Mouse (Mus musculus): Measurements from ENCODE around the gene Anxa5. TPM values are rescaled to one million over a fixed set of nuclear protein-coding genes. Genes with fewer than 3 reads are reported as not detected.
A peak's percentile ranks its signal among the peaks of the same experiment; 100 is the strongest.

Gene Anxa5
- total and polyA plus RNA-seq, 3 experiments = 40.7 to 111 TPM; not detected in 1

- no peak for TF ChIP-seq RAD21 (IDR thresholded peaks at IDR 0.05; ENCODE audit: low read depth, low read length)
- no peak; the same call in 1 of the 2 replicates for TF ChIP-seq MAX (IDR thresholded peaks at IDR 0.05; ENCODE audit: low read length)
- peak; percentile 78 for TF ChIP-seq SIN3A (IDR thresholded peaks at IDR 0.05; ENCODE audit: low read length)
- no peak for TF ChIP-seq ZC3H11A (IDR thresholded peaks at IDR 0.05; ENCODE audit: low read depth, low read length)
- no peak for TF ChIP-seq NRF1 (IDR thresholded peaks at IDR 0.05; ENCODE audit: insufficient read depth, low read depth, low read length, poor library complexity, severe bottlenecking)
- TF ChIP-seq RCOR1 (IDR thresholded peaks at IDR 0.05; ENCODE audit: low read depth, low read length) = peak; percentile 97
- no peak for TF ChIP-seq POLR2AphosphoS2 (IDR thresholded peaks at IDR 0.05; ENCODE audit: low read length)
- TF ChIP-seq GABPA (IDR thresholded peaks at IDR 0.05; ENCODE audit: low read depth, low read length) = no peak
- TF ChIP-seq UBTF (IDR thresholded peaks at IDR 0.05; ENCODE audit: borderline replicate concordance, insufficient read depth, low read depth, low read length) = no peak
- TF ChIP-seq MYC (IDR thresholded peaks at IDR 0.05; ENCODE audit: low read depth, low read length) = peak; percentile 62; the same call in 1 of the 2 replicates
- TF ChIP-seq E2F4 (IDR thresholded peaks at IDR 0.05; ENCODE audit: borderline replicate concordance, low read depth, low read length) = no peak
- TF ChIP-seq ETS1 (IDR thresholded peaks at IDR 0.05; ENCODE audit: low read depth, low read length) = peak; percentile 93
- TF ChIP-seq ZMIZ1 (IDR thresholded peaks at IDR 0.05; ENCODE audit: low read depth, low read length) = no peak
- TF ChIP-seq USF2 (IDR thresholded peaks at IDR 0.05; ENCODE audit: borderline replicate concordance in 1 of 2, insufficient read depth in 1 of 2, low read depth in 1 of 2, low read length in 2 of 2) = no peak
- no peak for TF ChIP-seq SMC3 (IDR thresholded peaks at IDR 0.05; ENCODE audit: low read depth, low read length)
- TF ChIP-seq TCF12 (IDR thresholded peaks at IDR 0.05; ENCODE audit: low read depth, low read length) = peak; percentile 82
- TF ChIP-seq POLR2AphosphoS5 (IDR thresholded peaks at IDR 0.05; ENCODE audit: borderline replicate concordance, low read depth, low read length) = no peak
Measured at GRCm38 (mm10) chr3:36446918-36447317, 28.8 kb downstream of the Anxa5 start (continued).

DNA sequence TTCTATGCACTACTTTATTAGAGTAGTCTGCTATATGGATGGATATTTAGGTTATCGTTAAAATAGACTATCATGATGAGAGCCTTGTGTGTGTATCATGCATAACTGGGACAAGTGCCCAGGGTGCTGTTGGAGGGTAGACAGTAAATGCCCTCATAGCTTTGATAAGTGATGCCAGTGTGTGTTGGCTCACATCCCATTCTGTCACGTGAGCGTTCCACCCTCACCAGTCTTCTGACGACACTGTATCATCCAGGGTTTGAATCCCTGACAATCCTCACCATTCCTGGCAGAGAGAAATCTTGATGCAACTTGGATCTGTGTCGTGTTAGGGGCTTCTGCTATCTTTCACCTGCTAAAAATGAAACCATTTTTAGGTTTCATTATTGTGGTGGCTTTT is 29.2 kb downstream of the Anxa5 start:
- Histone ChIP-seq H3K79me2 (ENCODE audit: control insufficient read depth, insufficient read depth, low read length, poor library complexity) (no peaks in the 10 kb centered on the region), H3K27ac (ENCODE audit: control insufficient read depth, low read depth, low read length) (peak overlapping the region; percentile 62), H3K9me3 (replicated peaks; ENCODE audit: insufficient read depth, low read length) (no peaks in the 10 kb centered on the region), H3K4me3 (ENCODE audit: control insufficient read depth in 1 of 2, insufficient read depth in 1 of 2, low read depth in 2 of 2, low read length in 2 of 2) (peak overlapping the region; percentile 17 to 56; a peak in 3 of 4 replicates), H3K27me3 (ENCODE audit: control insufficient read depth in 1 of 2, insufficient read depth in 2 of 2, low read length in 2 of 2) (no peaks in the 10 kb centered on the region), H3K9ac (ENCODE audit: control insufficient read depth, low read depth, low read length, poor library complexity, severe bottlenecking) (peak overlapping the region; percentile 34; the same call in 1 of the 2 replicates), H3K36me3 (ENCODE audit: control insufficient read depth in 1 of 2, insufficient read depth in 2 of 2, low read length in 2 of 2) (peaks cover 0 to 14% of the 10 kb centered on the region in 2 experiments; a peak in 2 of 4 replicates), H3K4me1 (ENCODE audit: control insufficient read depth in 1 of 2, insufficient read depth in 2 of 2, low read length in 2 of 2) (peaks cover 6 to 14% of the 10 kb centered on the region in 2 experiments; a peak in 3 of 4 replicates)
- TF ChIP-seq MEF2A (IDR thresholded peaks at IDR 0.05; ENCODE audit: extremely low read depth, insufficient replicate concordance, low read depth, low read length, poor library complexity, severe bottlenecking) = no peak
- no peak for TF ChIP-seq BHLHE40 (IDR thresholded peaks at IDR 0.05; ENCODE audit: borderline replicate concordance, low read depth, low read length)
- no peak for TF ChIP-seq SMC3 (IDR thresholded peaks at IDR 0.05; ENCODE audit: low read depth, low read length)
- peak; percentile 88 for TF ChIP-seq USF1 (IDR thresholded peaks at IDR 0.05; ENCODE audit: low read depth, low read length)
- TF ChIP-seq EP300 (IDR thresholded peaks at IDR 0.05; ENCODE audit: low read depth in 1 of 2, low read length in 2 of 2) = 0 out of 4 replicates have a peak, but pooled peaks of 1 of the 2 experiments have one; percentile 3
- TF ChIP-seq ETS1 (IDR thresholded peaks at IDR 0.05; ENCODE audit: low read depth, low read length) = peak; percentile 49; the same call in 1 of the 2 replicates
- peak in 1 of 2 experiments; percentile 56; a peak in 1 of 4 replicates for TF ChIP-seq USF2 (IDR thresholded peaks at IDR 0.05; ENCODE audit: borderline replicate concordance in 1 of 2, insufficient read depth in 1 of 2, low read depth in 1 of 2, low read length in 2 of 2)
- no peak for TF ChIP-seq POLR2AphosphoS2 (IDR thresholded peaks at IDR 0.05; ENCODE audit: low read length)
- TF ChIP-seq JUND (IDR thresholded peaks at IDR 0.05; ENCODE audit: low read depth, low read length) = no peak
- no peak for TF ChIP-seq SIN3A (IDR thresholded peaks at IDR 0.05; ENCODE audit: low read length)
- no peak for DNase-seq (ENCODE audit: low read depth, low spot score)
